Mouse (Mus musculus) heart, embryonic 10.5 days (tissue): Measurements from ENCODE around the gene Ppp1r7. TPM values are rescaled to one million over a fixed set of nuclear protein-coding genes. Genes with fewer than 3 reads are reported as not detected.
"Not testable (repeated sequence)": the region's sequence is repeated elsewhere in the genome, so short reads cannot be mapped to it uniquely, and the experiment has no call there.

Source experiments
- DNase-seq: peaks from one replicate; pipeline ENCODE4 v3.0.0-alpha.2; 2017; ENCODE audit warnings: low spot score
- H3K27ac ChIP-seq: fragments of 300-500 bp; sonication (generic); 2 replicates; pipeline ENCODE4 v1.5.1; 2016; ENCODE audit warnings: mild to moderate bottlenecking
- H3K27me3 ChIP-seq: fragments of 300-500 bp; sonication (generic); 2 replicates; pipeline ENCODE4 v1.6.1; 2016; ENCODE audit warnings: mild to moderate bottlenecking; ENCODE audit not compliant: poor library complexity, insufficient read depth, severe bottlenecking
- H3K36me3 ChIP-seq: fragments of 300-500 bp; sonication (generic); 2 replicates; pipeline ENCODE4 v1.6.1; 2016; ENCODE audit warnings: mild to moderate bottlenecking, moderate library complexity
- H3K4me1 ChIP-seq: fragments of 300-500 bp; sonication (generic); 2 replicates; pipeline ENCODE4 v1.6.1; 2016; ENCODE audit warnings: mild to moderate bottlenecking
- H3K4me3 ChIP-seq: fragments of 300-500 bp; sonication (generic); 2 replicates; pipeline ENCODE4 v1.5.1; 2016; ENCODE audit warnings: mild to moderate bottlenecking, moderate library complexity
- H3K9me3 ChIP-seq: fragments of 300-500 bp; sonication (generic); 2 replicates; pipeline ENCODE4 v1.6.1; 2016; ENCODE audit warnings: mild to moderate bottlenecking, moderate library complexity
- WGBS: fragments of 180-500 bp; shearing (Covaris S2); methylation state at CpG from one replicate; pipeline ENCODE4 v1.1.7; 2016; 5-methylcytosine and 5-hydroxymethylcytosine counted together
- polyA plus RNA-seq: library from polyadenylated mRNA; unstranded; fragments of >200 nt; fragmentation: Nextera tagmentation; extraction: Ambion mirVana; gene quantifications from 2 replicates; pipeline ENCODE4 v1.2.1, GENCODE M21; 2016

Gene Ppp1r7
- polyA plus RNA-seq: 60.5 and 68.1 TPM in 2 replicates

- H3K27ac ChIP-seq: peak within 1 kb of the TSS; percentile 94
- H3K36me3 ChIP-seq: peaks cover 22% of the 10 kb centered on the region
- H3K9me3 ChIP-seq: no peaks in the 10 kb centered on the region
- H3K4me1 ChIP-seq: peaks cover 13% of the 10 kb centered on the region; the same call in 1 of the 2 replicates
- DNase-seq: peak; percentile 99
- no peaks in the 10 kb centered on the region for H3K27me3 ChIP-seq
- WGBS: under 1% methylated on average over 63 of the region's 63 CpGs
- peak within 1 kb of the TSS; percentile 99 for H3K4me3 ChIP-seq
Measured at GRCm38 (mm10) chr1:93342648-93343503, at the start of gene Ppp1r7, which contains the start of gene Pask. TSS of gene Ppp1r7 (plus strand) at chr1:93342854. TSS of gene Pask (minus strand) at chr1:93343482.

- peaks cover 35% of the 10 kb centered on the region for H3K36me3 ChIP-seq
- H3K9me3 ChIP-seq, H3K4me1 ChIP-seq, H3K27ac ChIP-seq, H3K4me3 ChIP-seq, H3K27me3 ChIP-seq: not testable (repeated sequence)
- 92% methylated on average over 3 of the region's 3 CpGs for whole genome bisulfite sequencing
- peak; percentile 93 for DNase-seq
Measured at GRCm38 (mm10) chr1:93294491-93294890, 48.2 kb upstream of the Ppp1r7 start.

- no peak for DNase-seq
- WGBS: 80% methylated on average over 4 of the region's 4 CpGs
- Histone ChIP-seq H3K4me1 (peaks cover 6% of the 10 kb centered on the region), H3K36me3 (peaks cover 87% of the 10 kb centered on the region), H3K4me3 (no peak overlapping the region), H3K9me3 (no peaks in the 10 kb centered on the region), H3K27ac (no peak overlapping the region), H3K27me3 (no peaks in the 10 kb centered on the region)
Measured at GRCm38 (mm10) chr1:93299791-93300190, 42.9 kb upstream of the Ppp1r7 start.

- DNase-seq: no peak
- Histone ChIP-seq H3K27me3 (no peaks in the 10 kb centered on the region), H3K27ac (no peak overlapping the region), H3K4me1 (peaks cover 10% of the 10 kb centered on the region), H3K36me3 (peaks cover 86% of the 10 kb centered on the region), H3K4me3 (no peak overlapping the region), H3K9me3 (no peaks in the 10 kb centered on the region)
- 91% methylated on average over 3 of the region's 3 CpGs for WGBS
Measured at GRCm38 (mm10) chr1:93300578-93300977, 42.1 kb upstream of the Ppp1r7 start.

GRCm38 (mm10) chr1:93305581-93306337 is 36.9 kb upstream of the Ppp1r7 start, which contains the start of gene Mterf4:
TSS of gene Mterf4 (minus strand) at chr1:93305915.
- H3K4me3 ChIP-seq: peak within 1 kb of the TSS; percentile 87
- H3K27me3 ChIP-seq: no peaks in the 10 kb centered on the region
- H3K4me1 ChIP-seq: peaks cover 6% of the 10 kb centered on the region
- no peaks in the 10 kb centered on the region for H3K9me3 ChIP-seq
- 7% methylated on average over 36 of the region's 36 CpGs for WGBS
- peaks cover 52% of the 10 kb centered on the region for H3K36me3 ChIP-seq
- peak; percentile 91 for DNase-seq
- H3K27ac ChIP-seq: peak within 1 kb of the TSS; percentile 89

- peaks cover 83% of the 10 kb centered on the region for H3K36me3 ChIP-seq
- WGBS: 91% methylated on average over 6 of the region's 6 CpGs
- no peaks in the 10 kb centered on the region for H3K27me3 ChIP-seq
- DNase-seq: no peak
- H3K4me1 ChIP-seq: no peaks in the 10 kb centered on the region
- H3K4me3 ChIP-seq: no peak overlapping the region
- H3K9me3 ChIP-seq: no peaks in the 10 kb centered on the region
- H3K27ac ChIP-seq: no peak overlapping the region
Measured at GRCm38 (mm10) chr1:93323973-93324372, 18.7 kb upstream of the Ppp1r7 start.

- Histone ChIP-seq H3K9me3 (no peaks in the 10 kb centered on the region), H3K4me1 (no peaks in the 10 kb centered on the region), H3K27ac (no peak overlapping the region), H3K27me3 (no peaks in the 10 kb centered on the region), H3K36me3 (peaks cover 78% of the 10 kb centered on the region), H3K4me3 (no peak overlapping the region)
- no peak for DNase-seq
- 83% methylated on average over 3 of the region's 3 CpGs for WGBS
Measured at GRCm38 (mm10) chr1:93326446-93326845, 16.2 kb upstream of the Ppp1r7 start.

- no peaks in the 10 kb centered on the region for H3K9me3 ChIP-seq
- DNase-seq: no peak
- peaks cover 47% of the 10 kb centered on the region for H3K36me3 ChIP-seq
- WGBS: 84% methylated on average over 2 of the region's 2 CpGs
- H3K27me3 ChIP-seq: no peaks in the 10 kb centered on the region
- H3K4me3 ChIP-seq: no peak overlapping the region
- no peak overlapping the region for H3K27ac ChIP-seq
- no peaks in the 10 kb centered on the region for H3K4me1 ChIP-seq
Measured at GRCm38 (mm10) chr1:93334621-93335020, 8.0 kb upstream of the Ppp1r7 start.

- H3K4me1 ChIP-seq: peaks cover 13% of the 10 kb centered on the region; the same call in 1 of the 2 replicates
- H3K4me3 ChIP-seq: peak overlapping the region; percentile 99
- peak; percentile 98 for DNase-seq
- no peaks in the 10 kb centered on the region for H3K9me3 ChIP-seq
- peak overlapping the region; percentile 94 for H3K27ac ChIP-seq
- WGBS: under 1% methylated on average over 39 of the region's 39 CpGs
- H3K36me3 ChIP-seq: peaks cover 28% of the 10 kb centered on the region
- no peaks in the 10 kb centered on the region for H3K27me3 ChIP-seq
Measured at GRCm38 (mm10) chr1:93343504-93344047, 922 bp downstream of the Ppp1r7 start.

- peaks cover 6% of the 10 kb centered on the region; the same call in 1 of the 2 replicates for H3K4me1 ChIP-seq
- no peaks in the 10 kb centered on the region for H3K9me3 ChIP-seq
- H3K27ac ChIP-seq: no peak overlapping the region
- 91% methylated on average over 5 of the region's 5 CpGs for WGBS
- no peak overlapping the region for H3K4me3 ChIP-seq
- DNase-seq: no peak
- no peaks in the 10 kb centered on the region for H3K27me3 ChIP-seq
- peaks cover 55% of the 10 kb centered on the region for H3K36me3 ChIP-seq
Measured at GRCm38 (mm10) chr1:93347176-93347575, 4.5 kb downstream of the Ppp1r7 start.

- no peak for DNase-seq
- H3K4me3 ChIP-seq: no peak overlapping the region
- H3K36me3 ChIP-seq: peaks cover 79% of the 10 kb centered on the region
- H3K9me3 ChIP-seq: no peaks in the 10 kb centered on the region
- H3K27me3 ChIP-seq: no peaks in the 10 kb centered on the region
- WGBS: 70% methylated on average over 4 of the region's 4 CpGs
- H3K27ac ChIP-seq: no peak overlapping the region
- no peaks in the 10 kb centered on the region for H3K4me1 ChIP-seq
Measured at GRCm38 (mm10) chr1:93349701-93350100, 7.0 kb downstream of the Ppp1r7 start.

- DNase-seq: no peak
- H3K36me3 ChIP-seq: peaks cover 88% of the 10 kb centered on the region
- WGBS: 89% methylated on average over 2 of the region's 2 CpGs
- no peak overlapping the region for H3K4me3 ChIP-seq
- no peaks in the 10 kb centered on the region for H3K27me3 ChIP-seq
- H3K4me1 ChIP-seq: no peaks in the 10 kb centered on the region
- H3K9me3 ChIP-seq: no peaks in the 10 kb centered on the region
- H3K27ac ChIP-seq: no peak overlapping the region
Measured at GRCm38 (mm10) chr1:93352724-93353123, 10.1 kb downstream of the Ppp1r7 start.

- WGBS: 86% methylated on average over 4 of the region's 4 CpGs
Measured at GRCm38 (mm10) chr1:93362661-93363060, 20.0 kb downstream of the Ppp1r7 start.

More at GRCm38 (mm10) chr1:93362661-93363060, 20.0 kb downstream of the Ppp1r7 start:
- H3K4me3 ChIP-seq: no peak overlapping the region
- H3K9me3 ChIP-seq: no peaks in the 10 kb centered on the region
- no peak for DNase-seq
- no peaks in the 10 kb centered on the region for H3K27me3 ChIP-seq
- no peak overlapping the region for H3K27ac ChIP-seq
- peaks cover 84% of the 10 kb centered on the region for H3K36me3 ChIP-seq
- no peaks in the 10 kb centered on the region for H3K4me1 ChIP-seq
